Mouse (Mus musculus): ENCODE data around the gene Mdm1.

- no peak for TF ChIP-seq POLR2A (IDR thresholded peaks at IDR 0.05; ENCODE audit: extremely low read depth, insufficient read depth, low read length)
- no peak for TF ChIP-seq CTCF (IDR thresholded peaks at IDR 0.05; ENCODE audit: low read depth, low read length)
These were observed 19.7 kb upstream of the Mdm1 start for GRCm38 (mm10) chr10:118121937-118122285.
